Mouse (Mus musculus) liver, embryonic 14.5 days (tissue): Measurements from ENCODE around the gene Gas7. TPM values are rescaled to one million over a fixed set of nuclear protein-coding genes. Genes with fewer than 3 reads are reported as not detected.

Experiments used
- ATAC-seq: fragments of 200-750 bp; cut with Nextera tagmentation; 2 replicates; pipeline ENCODE4 v1.8.0; 2017; ENCODE audit warnings: moderate number of reproducible peaks, mild to moderate bottlenecking, moderate library complexity; ENCODE audit not compliant: insufficient read depth
- DNase-seq, 3 experiments: peaks; one replicate each; pipeline ENCODE4 v3.0.0-alpha.2; 2012 to 2013; ENCODE audit warnings: low read depth in 3 of 3, low spot score in 3 of 3
- H3K27ac ChIP-seq: fragments of 300-500 bp; sonication (generic); 2 replicates; pipeline ENCODE4 v1.5.1; 2014; ENCODE audit warnings: moderate library complexity, mild to moderate bottlenecking, control low read depth, inconsistent platforms
- H3K27me3 ChIP-seq: fragments of 300-500 bp; sonication (generic); 2 replicates; pipeline ENCODE4 v1.6.1; 2014; ENCODE audit warnings: mild to moderate bottlenecking, low read length, moderate library complexity; ENCODE audit not compliant: control insufficient read depth, insufficient read depth
- H3K36me3 ChIP-seq: fragments of 300-500 bp; sonication (generic); replicated peaks from 2 replicates; pipeline ENCODE4 v1.6.1; 2014; ENCODE audit warnings: low read depth; ENCODE audit not compliant: control insufficient read depth, insufficient read depth
- H3K4me1 ChIP-seq, 2 experiments: fragments of 200-500 bp in 1 of 2; fragments of 300-500 bp in 1 of 2; sonication (generic) in 1 of 2; replicated peaks; 2 replicates each; pipeline ENCODE4 v1.6.1; 2012 to 2014; ENCODE audit warnings: antibody characterized with exemption in 1 of 2, inconsistent platforms in 1 of 2, low read length in 1 of 2; ENCODE audit not compliant: control insufficient read depth in 2 of 2, insufficient read depth in 2 of 2
- H3K4me2 ChIP-seq: fragments of 300-500 bp; sonication (generic); 2 replicates; pipeline ENCODE4 v1.6.1; 2014; ENCODE audit warnings: low read depth, mild to moderate bottlenecking, control low read depth, moderate library complexity
- H3K4me3 ChIP-seq, 2 experiments: fragments of 200-500 bp in 1 of 2; fragments of 300-500 bp in 1 of 2; sonication (generic) in 1 of 2; 2 replicates each; pipeline ENCODE4 v1.5.1; 2012 to 2014; ENCODE audit warnings: low read depth in 2 of 2, low read length in 2 of 2, mild to moderate bottlenecking in 2 of 2, control low read depth in 1 of 2, inconsistent platforms in 1 of 2, moderate library complexity in 1 of 2; ENCODE audit not compliant: insufficient read depth in 1 of 2
- H3K9ac ChIP-seq: fragments of 300-500 bp; sonication (generic); replicated peaks from 2 replicates; pipeline ENCODE4 v1.6.1; 2014; ENCODE audit warnings: mild to moderate bottlenecking, control low read depth, moderate library complexity
- H3K9me3 ChIP-seq: fragments of 300-500 bp; sonication (generic); 2 replicates; pipeline ENCODE4 v1.6.1; 2016; ENCODE audit warnings: low read length, mixed read lengths; ENCODE audit not compliant: control insufficient read depth
- CTCF ChIP-seq: IDR thresholded peaks from 2 replicates; pipeline ENCODE4 v1.5.1; 2016; ENCODE audit warnings: antibody characterized with exemption, low read depth, control low read depth
- EP300 ChIP-seq: IDR thresholded peaks from 2 replicates; pipeline ENCODE4 v1.6.1; 2016; ENCODE audit warnings: antibody characterized with exemption, low read depth
- WGBS: fragments of 180-500 bp; shearing (Covaris S2); extraction: QIAGEN DNeasy Blood & Tissue Kit; methylation state at CpG from one replicate; pipeline ENCODE4 v1.1.7; 2014; ENCODE audit not compliant: insufficient replicate concordance; 5-methylcytosine and 5-hydroxymethylcytosine counted together
- polyA plus RNA-seq, 2 experiments: library from polyadenylated mRNA; depleted of rRNA in 1 of 2; stranded (reverse) in 1 of 2; unstranded in 1 of 2; fragments of >200 nt; fragmentation: Nextera tagmentation in 1 of 2; extraction: Ambion mirVana in 1 of 2; gene quantifications; 2 replicates each; pipeline versions ENCODE4 v1.2.1 to v1.2.3; 2012 to 2014

Gas7 gene
- polyA plus RNA-seq, 2 experiments, result 0.49 to 1.1 TPM

DNA sequence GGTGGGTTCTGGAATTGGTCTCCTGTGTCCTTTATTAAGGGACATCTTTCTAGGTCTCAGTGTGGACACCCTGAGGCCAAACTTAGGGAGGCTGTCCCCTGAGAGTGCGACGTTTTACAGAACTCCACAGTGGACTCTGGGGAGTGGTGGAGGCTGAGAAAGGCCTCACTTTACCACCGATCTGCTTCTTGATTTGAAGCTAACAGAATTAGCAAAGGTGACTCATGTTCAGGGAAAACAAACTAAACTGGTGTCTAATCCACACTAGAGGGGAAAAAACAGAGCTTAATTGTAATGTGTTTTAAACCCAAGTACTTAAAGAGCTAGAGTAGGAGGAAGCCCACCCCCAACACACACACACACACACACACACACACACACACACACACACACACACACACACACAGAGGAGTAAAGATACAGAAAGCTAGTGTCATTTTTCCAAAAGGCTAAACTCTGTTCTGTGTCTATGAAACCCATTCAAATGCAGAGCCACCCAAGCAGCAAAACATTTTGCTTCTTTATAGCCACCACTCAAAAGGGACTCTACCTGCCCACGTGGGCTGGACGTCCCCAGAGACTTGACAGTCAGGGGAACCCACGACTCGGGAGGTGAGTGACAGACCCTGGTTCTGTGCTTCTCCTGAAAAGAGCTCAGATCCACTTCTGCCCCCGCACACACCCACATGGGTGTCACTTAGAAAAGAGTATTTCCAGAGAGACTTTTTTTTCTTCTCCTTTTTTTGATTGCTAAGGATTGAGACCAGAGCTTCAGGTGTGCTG, 268.2 kb downstream of the Gas7 start:
- 50% methylated on average over 8 of the region's 8 CpGs for WGBS
- no peaks in the 10 kb centered on the region for H3K36me3 ChIP-seq
- ATAC-seq (no peak), DNase-seq (no peak)
- no peaks in the 10 kb centered on the region for H3K9me3 ChIP-seq
- H3K9ac ChIP-seq, result no peak overlapping the region
- no peak overlapping the region for H3K4me3 ChIP-seq
- peaks cover 0 to 8% of the 10 kb centered on the region in 2 experiments; a peak in 3 of 4 replicates for H3K4me1 ChIP-seq
- no peak overlapping the region for H3K4me2 ChIP-seq
- H3K27ac ChIP-seq, result no peak overlapping the region
- TF ChIP-seq EP300, result no peak
- TF ChIP-seq CTCF, result no peak
- no peaks in the 10 kb centered on the region for H3K27me3 ChIP-seq

DNA sequence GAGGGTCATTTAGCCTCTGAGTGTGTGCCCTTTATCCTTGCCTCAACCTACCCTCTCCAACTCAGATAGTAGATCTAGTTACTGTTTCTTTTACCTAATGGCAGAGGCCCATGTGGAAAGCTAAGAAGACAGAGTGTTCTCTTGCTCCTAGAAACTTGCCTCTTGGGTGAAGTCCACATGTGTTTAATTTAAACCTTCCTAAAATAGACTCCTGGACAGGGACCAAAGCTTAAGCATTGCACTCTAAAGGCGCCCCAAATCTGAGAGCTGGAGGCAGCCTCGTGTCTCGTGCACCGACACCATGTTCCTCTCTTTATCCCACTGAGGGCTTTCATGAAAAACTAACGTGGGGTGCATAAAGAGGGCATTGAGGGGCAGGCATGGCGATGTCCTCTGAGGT, 271.9 kb downstream of the Gas7 start:
- Histone ChIP-seq H3K9me3 (no peaks in the 10 kb centered on the region), H3K4me1 (peaks cover 0 to 2% of the 10 kb centered on the region in 2 experiments; a peak in 1 of 4 replicates), H3K4me3 (no peak overlapping the region), H3K9ac (no peak overlapping the region), H3K27ac (no peak overlapping the region), H3K36me3 (no peaks in the 10 kb centered on the region), H3K4me2 (no peak overlapping the region), H3K27me3 (no peaks in the 10 kb centered on the region)
- ATAC-seq (no peak), DNase-seq (no peak)
- WGBS, result 62% methylated on average over 6 of the region's 6 CpGs
- TF ChIP-seq CTCF (no peak), EP300 (no peak)

DNA sequence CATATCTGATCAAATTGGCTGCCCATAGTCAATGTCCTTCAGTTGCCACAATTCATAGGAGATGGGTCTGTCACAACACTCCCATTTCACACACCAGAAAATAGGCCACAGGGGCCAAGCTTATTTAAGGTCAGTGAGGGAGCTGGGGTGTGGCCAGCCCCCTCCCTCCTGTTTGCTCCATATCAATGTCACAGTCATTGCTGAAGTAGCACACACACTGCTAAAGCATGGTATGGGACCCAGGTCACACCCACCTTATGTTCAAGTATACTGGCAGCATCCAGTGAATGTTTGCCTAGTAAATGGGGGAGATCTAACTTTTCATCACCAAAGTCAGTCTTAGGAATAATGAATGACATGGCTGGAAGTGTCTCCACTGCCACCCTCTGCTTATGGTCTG, 273.5 kb downstream of the Gas7 start:
- Histone ChIP-seq H3K27ac (no peak overlapping the region), H3K4me2 (no peak overlapping the region), H3K27me3 (no peaks in the 10 kb centered on the region), H3K4me3 (no peak overlapping the region), H3K9me3 (no peaks in the 10 kb centered on the region), H3K9ac (no peak overlapping the region), H3K4me1 (no peaks in the 10 kb centered on the region), H3K36me3 (no peaks in the 10 kb centered on the region)
- no peak for TF ChIP-seq CTCF
- no peak for TF ChIP-seq EP300
- no peak for DNase-seq
- no peak for ATAC-seq

- DNase-seq, result no peak
- no peaks in the 10 kb centered on the region for H3K9me3 ChIP-seq
- WGBS, result 80% methylated on average over 2 of the region's 2 CpGs
Measured at GRCm38 (mm10) chr11:67731056-67731455, 275.8 kb downstream of the Gas7 start.

GRCm38 (mm10) chr11:67733726-67734125, 278.5 kb downstream of the Gas7 start:
- H3K9ac ChIP-seq, result no peak overlapping the region
- H3K4me2 ChIP-seq, result no peak overlapping the region
- H3K27ac ChIP-seq, result no peak overlapping the region
- H3K36me3 ChIP-seq, result no peaks in the 10 kb centered on the region
- TF ChIP-seq EP300 (no peak), CTCF (no peak)
- DNase-seq (no peak), ATAC-seq (no peak)
- no peak overlapping the region for H3K4me3 ChIP-seq
- no peaks in the 10 kb centered on the region for H3K27me3 ChIP-seq
- 29% methylated on average over 1 of the region's 1 CpGs for WGBS
- H3K4me1 ChIP-seq, result no peaks in the 10 kb centered on the region
- H3K9me3 ChIP-seq, result no peaks in the 10 kb centered on the region

More at GRCm38 (mm10) chr11:67731056-67731455, 275.8 kb downstream of the Gas7 start:
- Histone ChIP-seq H3K4me3 (no peak overlapping the region), H3K27me3 (no peaks in the 10 kb centered on the region), H3K4me2 (no peak overlapping the region), H3K27ac (no peak overlapping the region), H3K4me1 (no peaks in the 10 kb centered on the region), H3K9ac (no peak overlapping the region), H3K36me3 (no peaks in the 10 kb centered on the region)
- no peak for TF ChIP-seq CTCF
- TF ChIP-seq EP300, result no peak
- ATAC-seq, result no peak
